Mouse (Mus musculus) myocyte (in vitro differentiated cells): ENCODE measurements around the gene Acbd4. TPM values are rescaled to one million over a fixed set of nuclear protein-coding genes. Genes with fewer than 3 reads are reported as not detected.
A peak's percentile ranks its signal among the peaks of the same experiment; 100 is the strongest.

Experiments
- H3K27me3 ChIP-seq: one replicate; pipeline ENCODE4 v1.6.1; 2011; ENCODE audit not compliant: control insufficient read depth, insufficient read depth, insufficient read length
- H3K36me3 ChIP-seq: one replicate; pipeline ENCODE4 v1.6.1; 2011; ENCODE audit not compliant: control insufficient read depth, insufficient read depth
- H3K4me2 ChIP-seq: one replicate; pipeline ENCODE4 v1.6.1; 2011; ENCODE audit warnings: low read depth, control low read depth
- H3K4me3 ChIP-seq: one replicate; pipeline ENCODE4 v1.5.1; 2011; ENCODE audit warnings: mild to moderate bottlenecking, control low read depth, moderate library complexity
- H3K79me2 ChIP-seq: one replicate; pipeline ENCODE4 v1.6.1; 2011; ENCODE audit not compliant: control insufficient read depth, insufficient read depth
- H3ac ChIP-seq: one replicate; pipeline ENCODE4 v1.6.1; 2011; ENCODE audit not compliant: control insufficient read depth, insufficient read length
- CEBPB ChIP-seq: IDR thresholded peaks from 2 replicates; pipeline ENCODE4 v1.6.1; 2011; ENCODE audit warnings: mild to moderate bottlenecking, moderate library complexity; ENCODE audit not compliant: poor library complexity, insufficient read depth, severe bottlenecking
- E2F4 ChIP-seq: IDR thresholded peaks from one replicate; pipeline ENCODE4 v1.6.1; 2011; ENCODE audit warnings: mild to moderate bottlenecking, control low read depth, moderate library complexity; ENCODE audit not compliant: insufficient read depth
- MAX ChIP-seq: IDR thresholded peaks from one replicate; pipeline ENCODE4 v1.6.1; 2011; ENCODE audit warnings: low read depth, mild to moderate bottlenecking, control low read depth
- MYOD1 ChIP-seq, 3 experiments: IDR thresholded peaks; one replicate each; pipeline ENCODE4 v1.6.1; 2011; ENCODE audit warnings: control low read depth in 2 of 3, low read depth in 2 of 3, mild to moderate bottlenecking in 2 of 3, moderate library complexity in 1 of 3; ENCODE audit not compliant: insufficient read length in 2 of 3, control insufficient read depth in 1 of 3
- MYOG ChIP-seq, 3 experiments: IDR thresholded peaks; one replicate each; pipeline ENCODE4 v1.6.1; 2011; ENCODE audit warnings: control low read depth in 2 of 3, low read depth in 2 of 3, mild to moderate bottlenecking in 2 of 3; ENCODE audit not compliant: insufficient read length in 2 of 3, control insufficient read depth in 1 of 3, insufficient read depth in 1 of 3
- POLR2A ChIP-seq: IDR thresholded peaks from one replicate; pipeline ENCODE4 v1.6.1; 2011; ENCODE audit warnings: low read depth, mild to moderate bottlenecking, control low read depth, moderate library complexity; ENCODE audit not compliant: insufficient read length
- POLR2AphosphoS2 ChIP-seq: IDR thresholded peaks from one replicate; pipeline ENCODE4 v1.6.1; 2011; ENCODE audit warnings: low read depth, control low read depth; ENCODE audit not compliant: insufficient read length
- REST ChIP-seq: IDR thresholded peaks from one replicate; pipeline ENCODE4 v1.6.1; 2011; ENCODE audit warnings: mild to moderate bottlenecking, control low read depth, moderate library complexity; ENCODE audit not compliant: insufficient read depth, insufficient read length
- SRF ChIP-seq: IDR thresholded peaks from one replicate; pipeline ENCODE4 v1.6.1; 2011; ENCODE audit warnings: low read depth; ENCODE audit not compliant: control insufficient read depth, insufficient read length
- TCF12 ChIP-seq: IDR thresholded peaks from one replicate; pipeline ENCODE4 v1.6.1; 2011; ENCODE audit warnings: mild to moderate bottlenecking, control low read depth; ENCODE audit not compliant: poor library complexity, insufficient read depth, severe bottlenecking
- TCF3 ChIP-seq: IDR thresholded peaks from one replicate; pipeline ENCODE4 v1.6.1; 2011; ENCODE audit warnings: low read depth, control low read depth; ENCODE audit not compliant: insufficient read length
- USF1 ChIP-seq: IDR thresholded peaks from one replicate; pipeline ENCODE4 v1.6.1; 2011; ENCODE audit warnings: low read depth, mild to moderate bottlenecking, control low read depth, moderate library complexity
- polyA plus RNA-seq: library from polyadenylated mRNA; unstranded; fragments of >200 nt; fragmentation: generic; extraction: Trizol; gene quantifications from one replicate; pipeline ENCODE4 v1.2.1, GENCODE M21; 2012; ENCODE audit warnings: missing spikeins

Acbd4 gene
- 55.2 TPM for polyA plus RNA-seq

- Histone ChIP-seq H3K4me2 (peak within 1 kb of the TSS; percentile 79), H3K27me3 (no peaks in the 10 kb centered on the region), H3K4me3 (peak within 1 kb of the TSS; percentile 52), H3K79me2 (peaks cover 19% of the 10 kb centered on the region), H3K36me3 (no peaks in the 10 kb centered on the region), H3ac (peak within 1 kb of the TSS; percentile 68)
- TF ChIP-seq SRF (no peak), E2F4 (no peak), POLR2A (peak; percentile 91), MYOG (IDR thresholded peaks at IDR 0.05; ENCODE audit: control insufficient read depth in 1 of 3, insufficient read depth in 1 of 3, insufficient read length in 2 of 3, low read depth in 2 of 3) (peak in 1 of 3 experiments; percentile 31), USF1 (no peak), TCF12 (no peak), MYOD1 (IDR thresholded peaks at IDR 0.05; ENCODE audit: control insufficient read depth in 1 of 3, insufficient read length in 2 of 3, low read depth in 2 of 3) (peak in 1 of 3 experiments; percentile 20), TCF3 (no peak), MAX (no peak), POLR2AphosphoS2 (peak; percentile 98), CEBPB (no peak), REST (no peak)
Measured at GRCm38 (mm10) chr11:103101481-103101865, at the start of gene Acbd4, which contains the start of gene Plcd3. Acbd4 (plus strand) TSS chr11:103101682. Plcd3 (minus strand) TSS chr11:103101658.

- TF ChIP-seq REST = no peak
- no peak for TF ChIP-seq TCF3
- TF ChIP-seq POLR2A = no peak
- no peak for TF ChIP-seq SRF
- no peak for TF ChIP-seq MYOD1 (IDR thresholded peaks at IDR 0.05; ENCODE audit: control insufficient read depth in 1 of 3, insufficient read length in 2 of 3, low read depth in 2 of 3)
- no peak for TF ChIP-seq MYOG (IDR thresholded peaks at IDR 0.05; ENCODE audit: control insufficient read depth in 1 of 3, insufficient read depth in 1 of 3, insufficient read length in 2 of 3, low read depth in 2 of 3)
- TF ChIP-seq MAX = no peak
- TF ChIP-seq CEBPB = no peak
- TF ChIP-seq POLR2AphosphoS2 = no peak
- TF ChIP-seq USF1 = no peak
- TF ChIP-seq TCF12 = no peak
- TF ChIP-seq E2F4 = no peak
- Histone ChIP-seq H3K36me3 (peaks cover 24% of the 10 kb centered on the region), H3ac (no peak overlapping the region), H3K79me2 (peaks cover 10% of the 10 kb centered on the region), H3K4me3 (no peak overlapping the region), H3K27me3 (no peaks in the 10 kb centered on the region), H3K4me2 (peak overlapping the region; percentile 67)
Measured at GRCm38 (mm10) chr11:103052078-103052477, 49.4 kb upstream of the Acbd4 start.

- Histone ChIP-seq H3K4me3 (no peak overlapping the region), H3K36me3 (peaks cover 25% of the 10 kb centered on the region), H3ac (no peak overlapping the region), H3K27me3 (no peaks in the 10 kb centered on the region), H3K79me2 (peaks cover 10% of the 10 kb centered on the region), H3K4me2 (peak overlapping the region; percentile 34)
- TF ChIP-seq MYOD1 (IDR thresholded peaks at IDR 0.05; ENCODE audit: control insufficient read depth in 1 of 3, insufficient read length in 2 of 3, low read depth in 2 of 3) (peak in 2 of 3 experiments; percentile 41 to 52), USF1 (peak; percentile 67), E2F4 (no peak), MYOG (IDR thresholded peaks at IDR 0.05; ENCODE audit: control insufficient read depth in 1 of 3, insufficient read depth in 1 of 3, insufficient read length in 2 of 3, low read depth in 2 of 3) (peak in 1 of 3 experiments; percentile 72), TCF12 (peak; percentile 13)
Measured at GRCm38 (mm10) chr11:103053191-103054076, 48.0 kb upstream of the Acbd4 start.

- H3K4me3 ChIP-seq = no peak overlapping the region
- H3K79me2 ChIP-seq = peaks cover 10% of the 10 kb centered on the region
- H3K4me2 ChIP-seq = no peak overlapping the region
- TF ChIP-seq USF1 (no peak), REST (no peak), MYOG (IDR thresholded peaks at IDR 0.05; ENCODE audit: control insufficient read depth in 1 of 3, insufficient read depth in 1 of 3, insufficient read length in 2 of 3, low read depth in 2 of 3) (no peak), SRF (no peak), MAX (no peak), MYOD1 (IDR thresholded peaks at IDR 0.05; ENCODE audit: control insufficient read depth in 1 of 3, insufficient read length in 2 of 3, low read depth in 2 of 3) (no peak)
- no peaks in the 10 kb centered on the region for H3K27me3 ChIP-seq
- peaks cover 31% of the 10 kb centered on the region for H3K36me3 ChIP-seq
- H3ac ChIP-seq = no peak overlapping the region
Measured at GRCm38 (mm10) chr11:103054798-103055197, 46.7 kb upstream of the Acbd4 start.

- Histone ChIP-seq H3K79me2 (peaks cover 10% of the 10 kb centered on the region), H3K36me3 (peaks cover 40% of the 10 kb centered on the region), H3K4me2 (no peak overlapping the region), H3K4me3 (no peak overlapping the region), H3ac (no peak overlapping the region), H3K27me3 (no peaks in the 10 kb centered on the region)
- TF ChIP-seq MYOD1 (IDR thresholded peaks at IDR 0.05; ENCODE audit: control insufficient read depth in 1 of 3, insufficient read length in 2 of 3, low read depth in 2 of 3) = peak in 1 of 3 experiments; percentile 36
- no peak for TF ChIP-seq REST
- TF ChIP-seq MYOG (IDR thresholded peaks at IDR 0.05; ENCODE audit: control insufficient read depth in 1 of 3, insufficient read depth in 1 of 3, insufficient read length in 2 of 3, low read depth in 2 of 3) = peak in 1 of 3 experiments; percentile 28
Measured at GRCm38 (mm10) chr11:103056636-103057035, 44.8 kb upstream of the Acbd4 start.
